Mouse (Mus musculus) CH12.LX (cell line): Measurements from ENCODE around the gene Hist1h3g. TPM values are rescaled to one million over a fixed set of nuclear protein-coding genes. Genes with fewer than 3 reads are reported as not detected.

Experiments
- DNase-seq: peaks from one replicate; pipeline ENCODE4 v3.0.0-alpha.2; 2013; ENCODE audit errors: extremely low read depth
- H3K27ac ChIP-seq: 2 replicates; pipeline ENCODE4 v1.5.1; 2012; ENCODE audit warnings: low read depth, mild to moderate bottlenecking, control low read depth, moderate library complexity; ENCODE audit not compliant: insufficient read depth
- H3K27me3 ChIP-seq: replicated peaks from 2 replicates; pipeline ENCODE3; 2012; ENCODE audit warnings: inconsistent platforms
- H3K36me3 ChIP-seq, 2 experiments: replicated peaks in 1 of 2; 2 replicates each; pipeline versions ENCODE3 to v1.6.1; 2012; ENCODE audit warnings: inconsistent platforms in 1 of 2, low read length in 1 of 2, mild to moderate bottlenecking in 1 of 2, mixed read lengths in 1 of 2, moderate library complexity in 1 of 2; ENCODE audit not compliant: control insufficient read depth in 1 of 2, insufficient read depth in 1 of 2
- H3K4me1 ChIP-seq, 2 experiments: 2 replicates each; pipeline ENCODE4 v1.6.1; 2012; ENCODE audit warnings: inconsistent platforms in 1 of 2, moderate library complexity in 1 of 2; ENCODE audit not compliant: insufficient read depth in 2 of 2, control insufficient read depth in 1 of 2
- H3K4me2 ChIP-seq: 2 replicates; pipeline ENCODE4 v1.6.1; 2012; ENCODE audit warnings: low read depth, mild to moderate bottlenecking, control low read depth; ENCODE audit not compliant: poor library complexity, insufficient read depth, severe bottlenecking
- H3K4me3 ChIP-seq, 3 experiments: fragments of 150-350 bp in 1 of 3; sonication (generic) in 1 of 3; replicated peaks in 1 of 3; 2 replicates each; pipeline versions ENCODE3 to v1.5.1; 2011 to 2012; ENCODE audit warnings: low read depth in 2 of 3, low read length in 2 of 3, mild to moderate bottlenecking in 2 of 3, moderate library complexity in 2 of 3, control low read depth in 1 of 3, improper control_type of control experiment in 1 of 3, inconsistent platforms in 1 of 3, mixed read lengths in 1 of 3; ENCODE audit not compliant: poor library complexity in 1 of 3
- H3K79me2 ChIP-seq: replicated peaks from 2 replicates; pipeline ENCODE4 v1.6.1; 2012; ENCODE audit warnings: mild to moderate bottlenecking, moderate library complexity; ENCODE audit not compliant: control insufficient read depth, poor library complexity, insufficient read depth, severe bottlenecking; ENCODE audit errors: extremely low read depth
- H3K9ac ChIP-seq: 2 replicates; pipeline ENCODE4 v1.6.1; 2012; ENCODE audit warnings: low read depth, mild to moderate bottlenecking, control low read depth, moderate library complexity; ENCODE audit not compliant: insufficient read depth
- H3K9me3 ChIP-seq: replicated peaks from 2 replicates; pipeline ENCODE3; 2012; ENCODE audit warnings: low read length, inconsistent platforms, mixed read lengths
- BHLHE40 ChIP-seq: IDR thresholded peaks from 2 replicates; pipeline ENCODE4 v1.6.1; 2011; ENCODE audit warnings: mild to moderate bottlenecking, low read depth, low read length, improper control_type of control experiment
- CHD1 ChIP-seq: IDR thresholded peaks from 2 replicates; pipeline ENCODE4 v1.6.1; 2012; ENCODE audit warnings: low read depth, low read length, improper control_type of control experiment, inconsistent platforms
- CTCF ChIP-seq, 2 experiments: IDR thresholded peaks in 1 of 2; conservative IDR thresholded peaks in 1 of 2; 2 replicates each; pipeline ENCODE4 v1.5.1; 2011 to 2012; ENCODE audit warnings: low read depth in 2 of 2, low read length in 2 of 2, improper control_type of control experiment in 1 of 2, inconsistent platforms in 1 of 2, mild to moderate bottlenecking in 1 of 2, moderate library complexity in 1 of 2
- ELF1 ChIP-seq: IDR thresholded peaks from 2 replicates; pipeline ENCODE4 v1.6.1; 2014; ENCODE audit warnings: low read depth, mild to moderate bottlenecking, inconsistent platforms, low read length, improper control_type of control experiment
- ETS1 ChIP-seq: conservative IDR thresholded peaks from 2 replicates; pipeline ENCODE4 v1.6.1; 2012; ENCODE audit warnings: low read depth, mild to moderate bottlenecking, inconsistent platforms, low read length, improper control_type of control experiment, moderate library complexity
- IRF4 ChIP-seq: IDR thresholded peaks from 2 replicates; pipeline ENCODE4 v1.6.1; 2014; ENCODE audit warnings: low read depth, mild to moderate bottlenecking, inconsistent platforms, low read length, improper control_type of control experiment
- JUND ChIP-seq: conservative IDR thresholded peaks from 2 replicates; pipeline ENCODE4 v1.6.1; 2011; ENCODE audit warnings: low read depth, low read length, improper control_type of control experiment
- MAFK ChIP-seq: IDR thresholded peaks from 2 replicates; pipeline ENCODE4 v1.6.1; 2011; ENCODE audit warnings: low read length, improper control_type of control experiment; ENCODE audit not compliant: insufficient replicate concordance
- MAX ChIP-seq: IDR thresholded peaks from 2 replicates; pipeline ENCODE4 v1.6.1; 2011; ENCODE audit warnings: low read length, improper control_type of control experiment
- MAZ ChIP-seq: IDR thresholded peaks from 2 replicates; pipeline ENCODE4 v1.6.1; 2012; ENCODE audit warnings: low read depth, mild to moderate bottlenecking, inconsistent platforms, low read length, improper control_type of control experiment, moderate library complexity
- MEF2A ChIP-seq: IDR thresholded peaks from 2 replicates; pipeline ENCODE4 v1.6.1; 2014; ENCODE audit warnings: low read depth, mild to moderate bottlenecking, inconsistent platforms, low read length, improper control_type of control experiment, borderline replicate concordance
- MXI1 ChIP-seq: IDR thresholded peaks from 2 replicates; pipeline ENCODE4 v1.6.1; 2011; ENCODE audit warnings: mild to moderate bottlenecking, low read depth, low read length, improper control_type of control experiment
- MYC ChIP-seq: IDR thresholded peaks from 2 replicates; pipeline ENCODE4 v1.6.1; 2011; ENCODE audit warnings: low read depth, mild to moderate bottlenecking, improper control_type of control experiment, low read length
- NELFE ChIP-seq: IDR thresholded peaks from 2 replicates; pipeline ENCODE4 v1.6.1; 2011; ENCODE audit warnings: low read depth, low read length, improper control_type of control experiment
- POLR2A ChIP-seq: IDR thresholded peaks from 2 replicates; pipeline ENCODE4 v1.6.1; 2011; ENCODE audit warnings: low read depth, mild to moderate bottlenecking, improper control_type of control experiment, low read length
- POLR2AphosphoS2 ChIP-seq: IDR thresholded peaks from 2 replicates; pipeline ENCODE4 v1.6.1; 2011; ENCODE audit warnings: low read depth, low read length, improper control_type of control experiment
- RAD21 ChIP-seq: IDR thresholded peaks from 2 replicates; pipeline ENCODE4 v1.6.1; 2011; ENCODE audit warnings: low read depth, mild to moderate bottlenecking, low read length, improper control_type of control experiment, moderate library complexity
- RCOR1 ChIP-seq: conservative IDR thresholded peaks from 2 replicates; pipeline ENCODE4 v1.6.1; 2012; ENCODE audit warnings: low read depth, mild to moderate bottlenecking, inconsistent platforms, low read length, improper control_type of control experiment
- SIN3A ChIP-seq: IDR thresholded peaks from 2 replicates; pipeline ENCODE4 v1.6.1; 2012; ENCODE audit warnings: low read length, improper control_type of control experiment, inconsistent platforms
- TBP ChIP-seq: conservative IDR thresholded peaks from 2 replicates; pipeline ENCODE4 v1.6.1; 2011; ENCODE audit warnings: low read depth, low read length, improper control_type of control experiment
- TCF12 ChIP-seq: IDR thresholded peaks from 2 replicates; pipeline ENCODE4 v1.6.1; 2014; ENCODE audit warnings: low read depth, mild to moderate bottlenecking, inconsistent platforms, low read length, improper control_type of control experiment
- UBTF ChIP-seq: IDR thresholded peaks from 2 replicates; pipeline ENCODE4 v1.6.1; 2012; ENCODE audit warnings: low read depth, mild to moderate bottlenecking, inconsistent platforms, low read length, improper control_type of control experiment, moderate library complexity
- USF1 ChIP-seq: IDR thresholded peaks from 2 replicates; pipeline ENCODE4 v1.6.1; 2014; ENCODE audit warnings: low read depth, mild to moderate bottlenecking, inconsistent platforms, low read length, improper control_type of control experiment
- USF2 ChIP-seq: conservative IDR thresholded peaks from 2 replicates; pipeline ENCODE4 v1.6.1; 2011; ENCODE audit warnings: low read depth, low read length, improper control_type of control experiment
- ZC3H11A ChIP-seq: IDR thresholded peaks from 2 replicates; pipeline ENCODE4 v1.6.1; 2012; ENCODE audit warnings: low read depth, mild to moderate bottlenecking, inconsistent platforms, low read length, improper control_type of control experiment
- ZKSCAN1 ChIP-seq: IDR thresholded peaks from 2 replicates; pipeline ENCODE4 v1.6.1; 2012; ENCODE audit warnings: low read depth, inconsistent platforms, low read length, improper control_type of control experiment, borderline replicate concordance
- ZNF384 ChIP-seq: IDR thresholded peaks from 2 replicates; pipeline ENCODE4 v1.6.1; 2012; ENCODE audit warnings: low read depth, low read length, improper control_type of control experiment, inconsistent platforms
- dilution Hi-C: fragments of 300-500 bp; cut with MboI; formaldehyde crosslinking; loops from 2 replicates; pipeline ENCODE4 v1.14.3; 2020; ENCODE audit warnings: low sequenced_read_pairs; ENCODE audit not compliant: extremely low pct_unique_long_range_greater_than_20kb, extremely low pct_ligation_motif_present
- in situ Hi-C: fragments of 300-500 bp; cut with MboI; formaldehyde crosslinking; loops from 3 replicates; pipeline ENCODE4 v1.14.3; 2019; ENCODE audit warnings: low sequenced_read_pairs, low pct_ligation_motif_present, low pct_unique_long_range_greater_than_20kb, mixed read lengths
- polyA plus RNA-seq: library from polyadenylated mRNA; unstranded; fragments of >175 nt; gene quantifications from 2 replicates; pipeline ENCODE4 v1.2.1, GENCODE M21; 2012; ENCODE audit warnings: low read depth; ENCODE audit not compliant: insufficient read length
- total RNA-seq, 2 experiments: library from RNA; depleted of rRNA; stranded (reverse); fragments of 300-350 nt in 1 of 2; fragments of >200 nt in 1 of 2; gene quantifications; 2 replicates each; pipeline ENCODE4 v1.2.3; 2012 to 2014

Hist1h3g gene
- total and polyA plus RNA-seq, 3 experiments: 3.4 to 608 (median 75.3) TPM

DNA sequence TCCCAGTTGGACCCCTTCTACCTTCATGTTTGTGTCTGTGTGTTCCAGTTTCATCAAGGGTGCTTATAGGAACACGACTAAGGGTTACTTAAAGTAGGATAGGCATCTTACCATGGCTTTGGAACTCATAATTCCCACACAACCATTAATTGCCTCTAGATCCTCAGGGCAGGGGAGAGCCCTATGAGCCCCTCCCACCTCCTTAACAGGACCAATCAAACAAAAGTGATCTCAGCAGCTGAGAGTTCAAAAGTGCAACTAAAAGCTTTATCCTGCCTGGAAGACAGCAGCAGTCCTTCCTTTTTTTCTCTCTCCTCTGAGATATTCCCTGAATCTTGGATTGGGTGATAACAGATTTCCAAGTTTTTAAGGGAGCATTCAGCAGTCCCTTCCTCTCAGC is 25.1 kb upstream of the Hist1h3g start:
- Histone ChIP-seq H3K27ac (no peak overlapping the region), H3K4me3 (peak overlapping the region in 1 of 3 experiments; percentile 3), H3K27me3 (no peaks in the 10 kb centered on the region), H3K79me2 (no peaks in the 10 kb centered on the region), H3K9ac (no peak overlapping the region), H3K4me2 (peak overlapping the region; percentile 23), H3K36me3 (no peaks in the 10 kb centered on the region), H3K4me1 (peaks cover 9 to 37% of the 10 kb centered on the region in 2 experiments; a peak in 3 of 4 replicates)
- in situ Hi-C loops (loop anchor here (25.0 kb wide), 1 partner anchor 1573 kb away; the partner anchor contains the start of gene Zfp184), dilution Hi-C loops (no loop called here)
- no peak for DNase-seq
- no peak for TF ChIP-seq POLR2AphosphoS2
- no peak for TF ChIP-seq MAX
- TF ChIP-seq CHD1: no peak
- TF ChIP-seq RCOR1: no peak
- TF ChIP-seq ETS1: no peak
- no peak for TF ChIP-seq TBP
- TF ChIP-seq BHLHE40: no peak
- TF ChIP-seq SIN3A: no peak
- TF ChIP-seq NELFE: no peak
- no peak for TF ChIP-seq USF1
- TF ChIP-seq MAFK: no peak
- TF ChIP-seq IRF4: no peak
- no peak for TF ChIP-seq UBTF
- no peak for TF ChIP-seq RAD21
- TF ChIP-seq ZC3H11A: no peak
- TF ChIP-seq ELF1: no peak
- no peak for TF ChIP-seq MAZ
- no peak for TF ChIP-seq JUND
- TF ChIP-seq, all 38 proteins: peak for 0
- no peaks in the 10 kb centered on the region for H3K9me3 ChIP-seq

DNA sequence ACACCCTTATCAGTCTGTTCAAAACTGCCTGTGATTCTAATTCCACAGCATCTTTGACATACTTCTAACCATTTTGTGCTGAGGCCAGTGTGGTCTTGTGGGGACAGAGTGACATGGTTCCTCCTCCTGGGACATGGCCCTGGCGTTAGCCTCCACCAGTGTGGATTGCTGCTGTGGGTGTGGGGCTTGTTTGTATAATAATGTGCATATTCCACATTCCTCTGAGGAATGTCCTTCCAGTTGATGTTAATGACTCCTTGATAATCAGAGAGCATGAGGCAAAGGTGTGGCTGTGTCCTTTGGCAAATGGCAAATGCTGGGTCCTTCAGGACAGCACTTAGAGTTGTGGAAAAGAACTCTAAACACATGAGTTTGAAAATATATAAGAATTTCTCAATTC is 21.7 kb upstream of the Hist1h3g start:
- Histone ChIP-seq H3K9me3 (no peaks in the 10 kb centered on the region), H3K4me2 (no peak overlapping the region), H3K4me1 (peaks cover 7 to 33% of the 10 kb centered on the region in 2 experiments; a peak in 3 of 4 replicates), H3K4me3 (no peak overlapping the region), H3K9ac (no peak overlapping the region), H3K27ac (no peak overlapping the region), H3K79me2 (no peaks in the 10 kb centered on the region), H3K27me3 (no peaks in the 10 kb centered on the region), H3K36me3 (no peaks in the 10 kb centered on the region)
- in situ Hi-C loops (loop anchor here (25.0 kb wide), 1 partner anchor 1576 kb away; the partner anchor contains the start of gene Zfp184), dilution Hi-C loops (no loop called here)
- no peak for DNase-seq
- no peak for TF ChIP-seq TCF12
- no peak for TF ChIP-seq RCOR1
- TF ChIP-seq USF2: no peak
- no peak for TF ChIP-seq NELFE
- no peak for TF ChIP-seq IRF4
- no peak for TF ChIP-seq JUND
- no peak for TF ChIP-seq MEF2A
- no peak for TF ChIP-seq ZNF384
- no peak for TF ChIP-seq ELF1
- TF ChIP-seq ZKSCAN1: no peak
- no peak for TF ChIP-seq CTCF (conservative IDR thresholded peaks at IDR 0.05 in 1 of 2, IDR thresholded peaks at IDR 0.05 in 1 of 2; ENCODE audit: low read depth in 2 of 2, low read length in 2 of 2)
- TF ChIP-seq MXI1: no peak
- no peak for TF ChIP-seq MYC
- TF ChIP-seq POLR2A: no peak
